Mouse (Mus musculus) telencephalon, adult 2 months (tissue): ENCODE measurements at regions not wholly inside any gene's neighbourhood (a gene's known extent, or its start where the extent isn't known, plus 50 kb on each side); places are given as distances from the start of the nearest gene placed in this dataset.

Experiments
- DNase-seq: peaks from one replicate; pipeline ENCODE4 v3.0.0-alpha.2; 2011; ENCODE audit warnings: low read depth, low spot score

DNA sequence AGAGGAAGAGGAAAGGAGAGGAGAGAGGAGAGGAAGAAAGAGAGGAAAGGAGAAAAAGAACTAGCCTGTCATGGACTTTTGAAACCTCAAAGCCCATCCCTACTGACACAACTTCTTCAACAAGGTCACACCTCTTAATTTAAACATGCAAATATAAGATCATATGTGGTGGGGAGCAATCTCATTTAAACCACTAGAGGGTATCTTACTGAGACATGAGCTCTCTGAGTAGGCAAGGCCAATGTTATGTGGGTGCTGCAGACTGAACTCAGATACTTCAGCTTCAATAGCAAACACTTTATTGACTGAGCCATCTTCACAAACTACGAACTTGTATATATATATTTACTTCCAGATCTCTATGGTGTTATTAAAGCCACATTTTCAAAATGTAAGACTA lies 156.9 kb downstream of the Mex3b start:
- DNase-seq: no peak

DNA sequence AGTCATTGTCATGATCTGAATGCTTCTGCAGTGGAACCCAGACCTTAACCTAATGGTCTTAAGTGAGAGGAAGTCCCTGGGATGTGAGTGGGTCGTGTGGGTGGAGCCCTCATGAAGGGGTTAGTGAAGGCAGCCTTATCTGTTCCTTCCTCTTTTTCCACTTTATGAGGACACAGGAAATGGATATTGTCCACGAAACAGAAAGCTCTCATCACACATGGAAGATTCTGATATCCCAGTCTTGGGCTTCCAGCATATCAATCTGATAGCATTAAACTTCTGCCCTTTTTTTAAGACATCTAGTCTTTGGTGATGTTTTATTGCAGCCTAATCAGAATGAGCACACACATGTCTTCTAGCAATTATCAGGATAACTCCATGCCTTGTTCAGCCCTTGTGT lies 164.0 kb downstream of the Mex3b start:
- no peak for DNase-seq

DNA sequence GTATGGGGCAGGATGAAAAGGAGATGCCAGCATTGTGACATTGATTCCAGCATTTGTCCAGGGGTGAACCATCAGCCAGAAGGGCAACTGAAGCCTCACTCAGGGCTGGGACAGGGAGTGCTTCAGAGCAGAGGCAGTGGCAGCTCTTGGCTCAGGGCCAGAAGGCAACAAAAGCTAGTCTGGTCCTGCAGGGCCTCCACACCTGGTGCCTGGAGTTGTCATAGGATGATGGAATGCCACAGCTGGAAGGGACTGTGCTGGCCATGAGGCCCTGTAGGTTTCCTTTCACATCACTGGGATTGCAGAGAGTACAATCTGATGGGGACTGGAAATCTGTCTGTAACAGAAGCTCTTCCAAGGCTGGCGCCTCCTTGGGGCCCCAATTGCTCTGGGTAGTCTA lies 164.9 kb downstream of the Mex3b start:
- DNase-seq: no peak

DNA sequence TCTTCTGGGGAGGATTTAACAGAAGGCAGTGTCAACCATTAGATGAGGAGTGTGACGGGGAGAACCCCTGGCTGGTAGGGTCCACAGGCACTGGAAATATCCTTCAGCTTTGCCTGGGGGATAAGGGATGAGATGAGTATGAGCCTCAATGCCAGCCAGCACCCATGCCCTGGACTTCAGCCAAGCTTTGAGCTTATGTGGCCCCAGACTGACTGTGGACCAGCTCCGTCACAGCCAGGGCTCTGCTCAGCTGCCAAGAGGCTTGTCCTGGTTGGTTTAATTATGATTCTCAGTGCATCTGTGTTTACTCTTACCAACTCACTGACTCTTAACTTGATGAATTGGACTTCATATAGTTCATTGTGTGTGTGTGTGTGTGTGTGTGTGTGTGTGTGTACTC lies 165.8 kb downstream of the Mex3b start:
- DNase-seq: no peak

DNA sequence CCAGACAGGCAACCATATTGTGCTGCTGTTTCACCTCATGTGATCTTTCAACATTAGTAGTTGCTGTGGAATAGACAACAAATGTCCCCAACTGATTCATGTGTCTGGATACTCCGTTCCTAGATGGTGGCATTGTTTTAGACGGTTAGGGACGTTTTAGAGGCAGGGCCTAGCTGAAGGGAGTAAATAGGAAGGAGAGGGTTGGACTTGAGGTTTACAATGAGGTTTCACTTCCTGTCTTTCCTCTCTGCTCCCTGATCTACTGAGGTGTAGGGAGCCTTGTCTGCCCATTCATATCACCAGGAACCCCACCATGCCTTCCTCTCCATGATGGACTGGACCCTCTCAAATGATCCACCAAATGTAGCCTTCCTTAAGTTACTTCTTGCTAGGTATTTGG lies 168.1 kb downstream of the Mex3b start:
- no peak for DNase-seq

DNA sequence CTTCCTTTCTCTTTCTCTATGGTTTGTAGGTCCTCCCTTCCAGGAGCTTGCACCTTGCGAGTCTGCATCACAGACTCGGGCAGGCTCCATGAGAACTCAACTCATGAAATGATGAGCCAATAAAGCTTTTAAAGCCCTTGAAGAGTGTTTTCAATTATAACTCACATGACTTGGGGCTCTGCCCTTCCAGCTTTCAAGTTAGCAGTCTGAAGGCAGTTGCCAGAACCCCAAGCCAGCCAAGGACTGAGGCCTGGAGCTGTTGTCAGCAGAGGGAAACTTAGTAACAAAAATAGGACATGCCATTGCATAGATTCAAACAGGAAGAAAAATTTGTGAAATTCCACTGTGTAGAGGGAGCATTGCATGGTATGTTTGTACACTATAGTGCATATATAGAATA lies 169.3 kb downstream of the Mex3b start:
- no peak for DNase-seq

DNA sequence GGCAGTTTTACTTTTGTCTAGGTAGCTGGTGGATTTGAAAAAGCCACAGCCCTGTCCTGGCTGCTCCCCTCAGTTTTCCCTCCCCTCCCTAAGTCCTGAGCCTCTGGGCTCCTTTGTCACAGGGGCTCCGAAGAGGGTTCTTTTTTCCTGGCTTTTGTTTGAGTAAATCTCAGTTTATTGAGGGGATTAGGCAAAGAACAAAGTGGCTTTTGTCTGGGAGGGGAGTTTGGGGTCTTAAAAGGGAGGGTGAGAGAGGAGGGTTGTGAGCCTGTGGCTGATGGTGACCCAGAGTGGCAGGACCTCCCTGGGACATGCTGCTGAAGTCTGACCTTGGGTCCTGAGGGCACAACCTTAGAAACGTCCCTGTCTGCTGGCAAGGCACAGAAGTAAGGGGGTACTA lies 170.0 kb downstream of the Mex3b start:
- DNase-seq: no peak

DNA sequence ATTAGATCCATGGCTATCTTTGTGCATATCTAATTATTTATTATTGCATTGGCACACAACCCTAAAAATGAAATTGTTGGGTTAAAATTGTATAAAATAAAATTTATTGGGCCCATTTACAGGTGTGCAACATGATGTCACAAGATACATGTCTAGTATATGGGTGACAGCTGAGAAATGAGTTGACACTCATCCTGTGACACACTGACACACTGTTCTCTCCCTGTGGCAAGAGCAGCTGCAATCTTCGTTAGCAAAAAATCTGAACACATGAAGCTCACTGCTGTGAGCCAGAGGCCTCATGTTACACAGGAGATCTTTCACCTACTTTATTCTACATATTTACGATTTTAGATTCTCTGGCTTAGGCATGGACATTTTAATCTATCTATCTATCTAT lies 170.6 kb downstream of the Mex3b start:
- DNase-seq: no peak

DNA sequence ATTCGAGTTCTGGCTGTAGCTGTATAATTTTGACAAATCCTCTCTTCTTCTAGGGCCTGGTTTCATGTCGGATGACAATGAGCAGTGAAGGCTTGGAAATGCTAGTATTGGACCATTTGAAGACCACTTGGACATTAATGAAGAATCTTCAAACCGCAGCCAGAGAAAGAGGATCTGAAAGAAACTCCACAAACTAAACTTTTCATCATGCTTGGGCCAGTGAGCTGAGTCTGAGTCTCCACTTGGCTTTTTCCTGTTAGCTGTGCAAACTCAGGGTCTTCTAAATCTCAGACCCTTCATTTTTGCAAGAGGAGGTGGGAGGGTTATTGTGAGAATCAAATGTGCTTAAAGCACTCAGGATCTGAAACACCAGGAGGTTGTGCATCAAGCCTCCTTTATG lies 176.6 kb downstream of the Mex3b start:
- no peak for DNase-seq

DNA sequence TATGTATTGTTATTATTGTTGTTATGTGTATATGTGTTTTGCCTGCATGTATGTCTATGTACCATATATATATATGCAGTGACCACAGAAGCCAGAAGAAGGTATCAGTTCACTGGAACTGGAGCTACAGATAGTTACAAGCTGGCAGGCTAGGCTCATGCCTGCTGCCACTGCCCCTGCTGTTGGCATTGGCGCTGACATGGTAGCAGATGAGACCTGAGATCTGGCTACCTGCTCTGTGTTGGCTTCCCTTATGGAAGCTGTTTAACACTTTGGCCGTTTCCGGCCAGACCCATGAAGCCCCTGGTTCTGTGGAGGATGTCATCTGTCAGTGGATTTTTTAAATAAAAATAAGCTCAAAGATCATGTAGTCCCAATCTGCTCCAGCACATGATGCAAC lies 178.1 kb downstream of the Mex3b start:
- DNase-seq: no peak

DNA sequence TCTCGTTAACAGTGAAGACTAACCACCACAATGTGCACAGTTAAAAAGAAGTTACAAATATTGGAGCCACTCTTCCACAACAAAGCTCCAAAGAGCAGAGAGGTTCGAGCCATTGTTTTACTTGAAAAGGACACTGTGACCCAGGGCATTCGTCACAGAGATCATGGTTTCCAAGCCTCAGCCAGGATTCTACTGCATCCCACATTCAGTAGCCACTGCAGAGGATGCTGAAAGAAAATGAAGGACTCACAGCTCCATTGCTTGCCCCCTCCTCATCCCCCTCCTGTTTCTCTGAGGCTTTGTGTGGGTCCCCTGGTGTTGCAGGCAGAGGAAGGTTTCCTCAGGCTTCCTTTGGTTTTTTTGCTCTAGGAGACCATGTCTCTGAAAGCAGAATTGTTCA lies 182.9 kb downstream of the Mex3b start:
- DNase-seq: no peak

DNA sequence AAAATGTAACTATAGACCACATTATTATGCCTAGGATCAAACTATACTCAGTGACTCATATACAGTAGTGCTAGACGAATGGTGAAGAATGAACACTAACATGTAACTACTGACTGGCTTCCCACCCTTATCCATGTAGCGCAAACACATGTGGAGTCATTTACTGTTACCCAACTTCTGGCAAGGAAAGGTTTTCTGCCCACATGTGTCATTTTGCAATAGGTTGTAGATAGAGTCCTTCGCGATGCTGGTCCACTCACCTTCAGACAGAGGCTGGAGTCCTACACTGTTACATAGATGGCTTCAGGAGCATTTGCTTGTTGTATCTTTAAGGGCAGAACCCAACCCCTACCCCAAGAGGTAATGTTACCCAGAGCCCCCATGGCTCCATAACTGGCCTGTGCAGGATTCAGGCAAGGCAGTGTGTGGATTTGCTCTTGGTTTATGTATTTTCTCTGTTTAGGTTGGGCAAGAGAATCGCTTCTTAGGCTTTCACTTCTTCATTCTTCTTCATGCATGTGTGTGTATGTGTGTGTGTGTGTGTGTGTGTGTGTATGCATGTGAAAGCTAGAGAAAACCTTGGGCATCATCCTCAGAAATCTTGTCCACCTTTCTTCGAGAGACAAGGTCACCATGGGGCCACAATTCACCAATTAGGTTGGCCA lies 183.8 kb downstream of the Mex3b start:
- no peak for DNase-seq

DNA sequence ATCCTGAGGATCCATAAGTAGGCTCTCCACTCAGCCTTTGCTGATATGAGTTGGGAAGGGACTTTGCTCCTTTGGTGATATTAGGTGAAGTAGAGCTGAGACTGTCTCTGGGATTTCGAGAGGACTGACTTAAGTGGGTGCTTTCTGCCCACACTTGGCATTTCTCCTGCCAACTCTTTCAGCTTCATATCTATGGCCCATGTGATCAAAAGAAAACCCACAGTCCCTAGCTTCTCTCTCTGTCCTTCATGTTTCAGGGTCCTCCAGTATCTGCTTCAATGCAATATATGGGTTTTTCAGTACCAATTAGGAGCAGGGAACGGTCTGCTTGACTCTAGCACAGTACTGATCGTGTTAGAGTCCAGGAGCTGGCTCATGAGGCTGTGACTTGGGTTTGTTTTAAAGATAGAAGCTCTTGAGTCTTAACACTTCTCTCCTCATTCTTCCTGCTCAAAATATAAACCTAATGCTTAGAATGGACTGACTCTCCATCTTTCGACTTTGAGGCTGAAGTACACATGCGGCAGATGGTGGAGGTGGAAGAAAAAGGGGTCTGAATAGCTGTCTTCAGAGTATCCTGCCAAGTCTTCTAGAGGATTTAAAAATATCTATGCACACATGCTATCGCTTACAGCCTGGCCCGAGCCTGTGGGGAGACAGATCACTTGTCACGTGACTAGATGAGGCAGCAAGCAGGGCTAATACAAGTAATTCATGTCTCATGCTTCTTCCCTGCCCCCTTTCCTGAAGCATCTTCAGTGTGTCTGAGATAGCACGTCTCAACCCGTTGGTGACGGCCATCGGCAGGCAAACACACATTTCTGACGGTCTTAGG lies 189.2 kb downstream of the Mex3b start:
- peak; percentile 65 for DNase-seq

DNA sequence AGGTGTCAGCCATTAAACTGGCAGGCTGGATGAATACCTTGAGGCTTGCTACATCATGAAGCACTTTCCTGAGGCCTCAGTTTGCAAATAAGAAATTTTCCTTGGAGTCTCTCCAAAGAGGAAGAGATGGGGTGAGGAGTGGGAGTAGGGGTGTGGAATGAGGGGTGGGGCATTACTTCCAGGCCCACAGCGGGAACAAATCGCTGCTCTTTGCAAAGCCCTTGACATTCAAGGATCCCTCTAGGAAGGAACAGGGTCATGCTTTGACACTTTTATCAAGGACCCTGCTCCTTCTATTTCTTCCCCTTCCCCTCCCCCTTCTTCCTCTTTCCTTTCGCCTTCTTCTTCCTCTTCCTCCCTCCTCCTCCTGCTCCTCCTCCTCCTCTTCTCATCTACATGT lies 193.2 kb downstream of the Mex3b start:
- DNase-seq: no peak

DNA sequence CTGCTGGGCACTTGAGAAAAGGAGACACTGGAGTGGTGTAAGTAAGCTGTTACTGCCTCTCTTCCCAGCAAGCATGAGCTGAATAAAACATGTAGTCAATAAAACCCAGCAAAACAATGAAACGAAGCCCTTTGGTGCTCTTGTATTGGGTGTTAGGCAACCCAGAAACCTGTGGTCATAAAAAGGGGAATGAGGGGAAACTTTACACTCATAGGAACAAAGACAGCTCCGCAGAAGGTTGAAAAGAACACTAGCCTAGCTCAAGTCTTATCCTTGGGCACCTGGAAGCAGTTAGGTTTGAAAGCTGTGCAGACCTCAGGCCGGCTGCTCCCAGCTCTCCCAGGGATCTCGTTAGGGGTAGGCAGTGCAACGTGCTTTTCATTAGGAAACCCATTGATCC lies 193.6 kb downstream of the Mex3b start:
- no peak for DNase-seq

DNA sequence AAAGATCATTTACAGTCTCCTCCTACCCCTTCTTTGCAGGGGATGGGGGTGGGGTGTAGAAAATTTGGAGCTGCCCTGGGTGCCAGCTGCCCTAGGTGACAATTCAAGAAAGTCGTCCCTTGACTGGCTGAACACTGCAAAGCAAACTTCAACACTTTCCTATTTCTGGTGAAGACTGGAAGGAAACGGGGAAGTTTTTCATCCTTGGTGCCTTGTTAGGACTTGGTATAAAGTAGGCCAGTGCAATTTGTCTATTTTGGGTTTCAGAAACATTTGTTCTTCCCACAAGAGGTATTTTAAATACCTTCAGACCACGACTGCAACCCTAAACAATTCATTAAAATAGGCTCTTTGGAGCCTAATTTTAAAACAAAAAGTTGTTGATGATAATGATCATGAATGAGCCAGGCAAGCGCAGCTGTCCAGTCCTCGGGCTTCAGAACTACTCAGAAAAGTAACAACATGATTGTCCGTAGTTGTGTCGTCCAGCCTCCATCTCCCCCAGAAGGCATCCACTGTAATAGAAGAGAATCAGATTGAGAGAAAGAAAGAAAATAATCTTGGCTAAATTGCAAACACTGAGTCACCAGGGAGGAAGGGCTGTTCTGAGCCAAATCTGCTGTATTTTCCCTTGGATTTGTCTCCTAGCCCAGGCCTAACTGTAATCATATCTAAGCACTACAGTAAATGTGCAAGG lies 194.2 kb downstream of the Mex3b start:
- DNase-seq: peak; percentile 67

DNA sequence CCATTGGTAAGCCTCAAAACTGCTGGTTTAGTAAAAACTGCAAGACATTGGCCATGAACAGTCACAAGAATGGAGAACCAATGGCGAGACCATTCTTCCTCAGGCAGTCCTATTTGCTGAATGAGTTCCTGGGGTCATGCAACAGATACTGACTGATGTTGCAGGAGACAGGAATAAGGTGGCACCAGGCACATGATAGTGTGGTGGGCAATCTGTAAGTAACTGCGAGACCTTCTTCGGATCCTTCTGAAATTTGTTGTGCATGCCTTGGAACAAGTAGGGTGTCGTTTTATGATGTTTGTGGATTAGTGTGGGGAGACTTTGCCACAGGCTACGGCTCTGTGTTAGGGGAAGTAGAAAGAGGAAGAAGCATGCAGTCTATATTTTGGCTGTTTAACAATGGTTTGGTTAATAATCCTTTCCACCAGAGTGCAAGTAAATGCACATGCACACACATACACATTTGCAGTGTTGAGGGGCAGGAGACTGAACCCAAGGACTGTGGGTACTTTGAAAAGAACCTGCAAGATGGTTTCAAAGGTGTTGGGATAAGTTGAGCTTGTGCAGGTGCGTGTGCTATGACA lies 194.9 kb downstream of the Mex3b start:
- DNase-seq: no peak

DNA sequence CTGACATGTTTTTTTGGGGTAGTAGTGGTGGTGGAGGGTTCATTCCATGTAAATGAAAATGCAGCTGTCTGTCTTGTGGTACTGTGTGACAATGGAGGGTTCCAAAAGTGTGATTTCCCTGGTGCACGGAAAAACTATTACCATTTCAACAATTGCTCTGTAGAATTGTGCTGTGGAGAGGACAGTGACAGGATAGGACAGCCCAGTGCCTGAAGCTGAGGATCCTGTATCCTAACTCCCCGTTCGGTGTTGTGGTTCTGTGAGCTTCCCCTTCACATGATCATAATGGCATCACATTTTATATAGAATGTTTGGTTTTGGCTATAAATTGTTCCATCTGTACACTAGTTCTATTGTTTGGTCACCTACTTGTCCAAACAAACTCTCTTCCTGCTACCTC lies 196.4 kb downstream of the Mex3b start:
- no peak for DNase-seq

DNA sequence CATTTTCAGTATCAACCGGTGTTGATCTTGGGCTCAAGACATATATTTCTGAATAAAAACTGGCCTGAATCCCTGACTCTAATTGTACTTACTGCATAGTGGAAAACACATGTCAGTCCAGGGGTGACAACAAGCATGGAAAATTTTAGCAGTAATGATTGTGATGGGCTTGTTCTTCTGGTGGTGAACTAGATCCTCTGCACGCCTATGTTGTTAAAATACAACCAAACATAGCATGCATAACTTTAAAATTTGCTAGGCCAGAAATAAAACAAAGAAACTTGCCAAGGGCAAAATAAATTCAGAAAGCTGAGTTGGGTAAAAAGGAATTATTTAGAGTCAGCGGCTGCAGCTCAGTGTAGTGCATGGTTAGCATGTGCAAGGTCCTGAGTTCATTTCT lies 198.2 kb downstream of the Mex3b start:
- DNase-seq: no peak

DNA sequence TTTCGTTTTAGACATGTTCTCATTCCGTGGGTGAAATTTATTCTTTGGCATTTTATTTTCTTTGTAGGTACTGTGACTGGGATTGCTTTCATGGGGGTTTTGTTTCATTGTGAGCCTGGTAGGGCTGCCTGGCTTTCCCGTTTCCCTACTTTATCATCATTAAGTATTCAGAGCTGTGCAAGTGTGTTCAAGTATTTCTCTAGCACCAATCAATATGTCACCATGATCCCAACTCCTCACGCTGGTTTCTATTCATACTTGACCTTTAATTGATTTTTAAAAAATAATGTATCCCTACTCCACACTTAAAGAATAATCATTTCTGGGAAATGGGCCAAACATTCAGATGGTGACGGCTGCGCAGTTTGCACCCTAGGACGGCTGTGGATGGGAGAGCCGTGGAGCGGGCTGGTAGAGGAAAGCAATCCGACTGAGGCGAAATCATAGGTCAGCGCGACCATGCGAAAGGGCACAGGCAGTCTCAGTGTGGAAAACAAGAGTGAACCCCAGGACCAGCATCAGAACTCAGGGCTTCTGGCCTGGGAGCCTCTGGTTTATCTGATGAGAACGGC lies 207.4 kb downstream of the Mex3b start:
- no peak for DNase-seq

DNA sequence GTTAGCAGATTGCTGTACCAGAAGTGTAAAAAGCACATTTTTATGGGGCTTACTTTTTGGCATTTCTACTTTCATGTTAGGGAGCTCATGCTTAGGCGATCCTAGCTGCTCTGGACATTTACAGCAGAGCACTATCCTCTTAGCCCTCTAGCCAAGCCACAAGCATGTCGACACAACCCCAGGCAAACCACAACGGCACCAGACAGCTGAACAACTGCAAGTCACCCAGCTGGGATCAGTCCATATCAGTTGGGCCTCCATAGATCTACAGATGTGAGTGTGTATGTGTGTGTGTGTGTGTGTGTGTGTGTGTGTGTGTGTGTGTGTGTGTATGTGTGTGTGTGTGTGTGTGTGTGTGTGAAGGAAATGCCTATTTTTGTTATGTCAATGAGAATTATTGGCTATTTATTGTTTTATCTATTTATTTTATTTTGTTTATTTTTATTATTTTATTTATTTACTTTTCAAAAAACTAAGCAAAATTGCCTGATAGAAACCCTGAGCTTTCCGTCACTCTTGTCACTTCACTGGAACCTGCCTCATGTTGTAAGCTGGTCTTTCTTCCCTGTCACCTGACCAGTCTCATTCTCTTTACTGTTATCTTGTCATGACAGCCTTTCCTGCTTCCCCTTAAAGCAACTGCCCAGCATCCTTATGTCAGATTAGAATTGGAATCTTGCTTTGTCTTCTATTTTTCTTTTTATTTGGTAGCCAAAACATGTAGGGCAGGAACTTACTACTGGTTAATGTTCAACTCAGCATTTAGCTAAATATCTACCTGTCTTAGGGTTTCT lies 208.2 kb downstream of the Mex3b start:
- no peak for DNase-seq
